Mouse (Mus musculus) ES-CJ7 (cell line): ENCODE measurements around the gene Ephb3.

ENCODE experiments used
- DNase-seq: peaks from one replicate; pipeline ENCODE4 v3.0.0; 2011; ENCODE audit warnings: low read depth, low spot score

The Ephb3 gene

GRCm38 (mm10) chr16:21205093-21205886 lies 735 bp downstream of the Ephb3 start:
- no peak for DNase-seq

- no peak for DNase-seq
Observed at GRCm38 (mm10) chr16:21208001-21208565, 3.5 kb downstream of the Ephb3 start.

- peak; percentile 82 for DNase-seq
Observed at GRCm38 (mm10) chr16:21209290-21209689, 4.7 kb downstream of the Ephb3 start.

GRCm38 (mm10) chr16:21210204-21210603 lies 5.6 kb downstream of the Ephb3 start:
- DNase-seq: peak; percentile 15

GRCm38 (mm10) chr16:21210667-21211338 lies 6.2 kb downstream of the Ephb3 start:
- DNase-seq: peak; percentile 86

- no peak for DNase-seq
Observed at GRCm38 (mm10) chr16:21211501-21211900, 6.9 kb downstream of the Ephb3 start.

GRCm38 (mm10) chr16:21212369-21212768 lies 7.8 kb downstream of the Ephb3 start:
- no peak for DNase-seq

GRCm38 (mm10) chr16:21213939-21214338 lies 9.4 kb downstream of the Ephb3 start:
- no peak for DNase-seq

- no peak for DNase-seq
Observed at GRCm38 (mm10) chr16:21214803-21215202, 10.2 kb downstream of the Ephb3 start.

GRCm38 (mm10) chr16:21216047-21216446 lies 11.5 kb downstream of the Ephb3 start:
- DNase-seq: no peak

- no peak for DNase-seq
Observed at GRCm38 (mm10) chr16:21217233-21217632, 12.7 kb downstream of the Ephb3 start.

- DNase-seq: no peak
Observed at GRCm38 (mm10) chr16:21219656-21220055, 15.1 kb downstream of the Ephb3 start.

GRCm38 (mm10) chr16:21223038-21223437 lies 18.5 kb downstream of the Ephb3 start:
- DNase-seq: no peak

- no peak for DNase-seq
Observed at GRCm38 (mm10) chr16:21224648-21225240, 20.2 kb downstream of the Ephb3 start.

- no peak for DNase-seq
Observed at GRCm38 (mm10) chr16:21226629-21227028, 22.1 kb downstream of the Ephb3 start.

- DNase-seq: no peak
Observed at GRCm38 (mm10) chr16:21235135-21235534, 30.6 kb downstream of the Ephb3 start.

GRCm38 (mm10) chr16:21238722-21239121 lies 34.2 kb downstream of the Ephb3 start:
- DNase-seq: no peak

- no peak for DNase-seq
Observed at GRCm38 (mm10) chr16:21240547-21240946, 36.0 kb downstream of the Ephb3 start.

- no peak for DNase-seq
Observed at GRCm38 (mm10) chr16:21241030-21241429, 36.5 kb downstream of the Ephb3 start.

- no peak for DNase-seq
Observed at GRCm38 (mm10) chr16:21242946-21243345, 38.4 kb downstream of the Ephb3 start.

- DNase-seq: no peak
Observed at GRCm38 (mm10) chr16:21244803-21245202, 40.2 kb downstream of the Ephb3 start.

GRCm38 (mm10) chr16:21245387-21245786 lies 40.8 kb downstream of the Ephb3 start:
- DNase-seq: peak; percentile 14
